Comparison of ENCODE assay signal across 25 mouse cellular contexts in genomic region chr4:52368527-52368926, GRCm38 (mm10).
"Had no signal": no experiment of that assay in that cellular context is flagged by ENCODE, and none has a peak within 500 bp of the region (broad histone marks: within the 10 kb centered on the region; RNA-seq: fewer than 3 reads in every experiment).

No protein-coding gene starts in this region.

- H3K4me3 ChIP-seq: gastrocnemius, adult 2 months; heart, embryonic 10.5 days; heart, embryonic 12.5 days; hindbrain, embryonic 10.5 days; hindbrain, embryonic 12.5 days; intestine, embryonic 15.5 days; layer of hippocampus, adult 2 months; left cerebral cortex, adult 2 months; limb, embryonic 10.5 days; limb, embryonic 12.5 days had no signal

- H3K4me1 ChIP-seq: heart, embryonic 10.5 days; heart, embryonic 12.5 days; hindbrain, embryonic 10.5 days; hindbrain, embryonic 12.5 days; intestine, embryonic 15.5 days; limb, embryonic 10.5 days; limb, embryonic 12.5 days had no signal

- H3K27ac ChIP-seq: gastrocnemius, adult 2 months; heart, embryonic 10.5 days; hindbrain, embryonic 10.5 days; hindbrain, embryonic 12.5 days; hindbrain, embryonic 14.5 days; intestine, embryonic 15.5 days; layer of hippocampus, adult 2 months; left cerebral cortex, adult 2 months; limb, embryonic 10.5 days; limb, embryonic 12.5 days had no signal

- ATAC-seq: forebrain, embryonic 16.5 days; hindbrain, embryonic 16.5 days; inflammation-experienced regulatory T-cells, adult 6 months; intestine, embryonic 15.5 days; intestine, postnatal 0 days had no signal

- DNase-seq: gastrocnemius, adult 2 months; gastrocnemius, postnatal 10 days; gastrocnemius, postnatal 25 days; heart, adult 18-20 months; heart, postnatal 10 days; heart, postnatal 4 days; kidney, adult 18-20 months; kidney, adult 8-10 months; kidney, postnatal 10 days; kidney, postnatal 25 days; kidney, postnatal 4 days had no signal

- H3K27me3 ChIP-seq: heart, embryonic 12.5 days; hindbrain, embryonic 12.5 days; intestine, embryonic 15.5 days; limb, embryonic 12.5 days had no signal

- H3K9me3 ChIP-seq: heart, embryonic 10.5 days; heart, embryonic 12.5 days; hindbrain, embryonic 10.5 days; hindbrain, embryonic 12.5 days; intestine, embryonic 15.5 days; limb, embryonic 10.5 days; limb, embryonic 12.5 days had no signal

- H3K4me2 ChIP-seq: heart, embryonic 12.5 days; hindbrain, embryonic 12.5 days; hindbrain, embryonic 14.5 days; intestine, embryonic 15.5 days; limb, embryonic 12.5 days had no signal

- H3K36me3 ChIP-seq: heart, embryonic 10.5 days; heart, embryonic 12.5 days; hindbrain, embryonic 10.5 days; hindbrain, embryonic 12.5 days; intestine, embryonic 15.5 days; limb, embryonic 10.5 days; limb, embryonic 12.5 days had no signal

- H3K9ac ChIP-seq: heart, embryonic 12.5 days; hindbrain, embryonic 12.5 days; hindbrain, embryonic 14.5 days; intestine, embryonic 15.5 days; limb, embryonic 12.5 days had no signal
